Mouse (Mus musculus) lung, adult 2 months (tissue): Measurements from ENCODE around the gene Akap9.

Experiments used
- CTCF ChIP-seq: fragments of 200-500 bp; IDR thresholded peaks from 2 replicates; pipeline ENCODE4 v1.5.1; 2011; ENCODE audit warnings: mild to moderate bottlenecking, low read length, control low read depth; ENCODE audit not compliant: insufficient read depth
- POLR2A ChIP-seq: fragments of 200-500 bp; IDR thresholded peaks from 2 replicates; pipeline ENCODE4 v1.6.1; 2011; ENCODE audit warnings: low read depth, mild to moderate bottlenecking, control low read depth, low read length, borderline replicate concordance; ENCODE audit errors: extremely low read depth

DNA sequence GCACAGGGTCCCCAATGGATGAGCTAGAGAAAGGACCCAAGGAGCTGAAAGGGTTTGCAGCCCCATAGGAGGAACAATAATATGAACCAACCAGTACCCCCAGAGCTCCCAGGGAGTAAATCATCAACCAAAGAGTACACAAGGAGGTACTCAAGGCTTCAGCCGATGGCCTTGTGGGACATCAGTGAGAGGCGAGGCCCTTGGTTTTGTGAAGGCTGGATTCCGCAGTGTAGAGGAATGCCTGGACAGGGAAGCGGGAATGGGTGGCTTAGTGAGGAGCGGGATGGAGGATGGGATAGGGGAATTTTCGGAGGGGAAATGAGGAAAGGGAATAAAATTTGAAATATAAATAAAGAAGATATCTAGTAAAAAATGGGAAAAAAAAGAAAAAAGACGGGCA, 157.1 kb downstream of the Akap9 start:
- TF ChIP-seq POLR2A: no peak
- TF ChIP-seq CTCF: no peak
